Mouse (Mus musculus): ENCODE measurements around the gene Gpr183.

Gpr183 gene

GRCm38 (mm10) chr14:121903381-121903876 lies 61.6 kb downstream of the Gpr183 start:
- Histone ChIP-seq H3K27me3 (ENCODE audit: control insufficient read depth, insufficient read depth, low read length, poor library complexity, severe bottlenecking) (no peaks in the 10 kb centered on the region), H3K36me3 (ENCODE audit: control insufficient read depth, insufficient read depth, low read length, poor library complexity, severe bottlenecking) (no peaks in the 10 kb centered on the region)
- DNase-seq (ENCODE audit: low read depth, low spot score): no peak
